Mouse (Mus musculus) liver, embryonic 13.5 days (tissue): ENCODE measurements around the gene Tmem190. TPM values are rescaled to one million over a fixed set of nuclear protein-coding genes. Genes with fewer than 3 reads are reported as not detected.

Experiments used
- ATAC-seq: fragments of 200-750 bp; cut with Nextera tagmentation; 2 replicates; pipeline ENCODE4 v1.8.0; 2017; ENCODE audit warnings: low read depth, mild to moderate bottlenecking, moderate number of reproducible peaks, moderate library complexity
- DNase-seq: peaks from one replicate; pipeline ENCODE4 v3.0.0; 2022
- H3K27ac ChIP-seq: fragments of 300-500 bp; sonication (generic); 2 replicates; pipeline ENCODE4 v1.5.1; 2015; ENCODE audit warnings: moderate library complexity, mild to moderate bottlenecking, inconsistent platforms
- H3K27me3 ChIP-seq: fragments of 300-500 bp; sonication (generic); 2 replicates; pipeline ENCODE4 v1.6.1; 2015; ENCODE audit warnings: mild to moderate bottlenecking, inconsistent platforms
- H3K36me3 ChIP-seq: fragments of 300-500 bp; sonication (generic); 2 replicates; pipeline ENCODE4 v1.6.1; 2015; ENCODE audit warnings: mild to moderate bottlenecking, inconsistent platforms
- H3K4me1 ChIP-seq: fragments of 300-500 bp; sonication (generic); replicated peaks from 2 replicates; pipeline ENCODE4 v1.6.1; 2015; ENCODE audit warnings: inconsistent platforms
- H3K4me2 ChIP-seq: fragments of 300-500 bp; sonication (generic); 2 replicates; pipeline ENCODE4 v1.6.1; 2015; ENCODE audit warnings: inconsistent platforms, mild to moderate bottlenecking, moderate library complexity
- H3K4me3 ChIP-seq: fragments of 300-500 bp; sonication (generic); replicated peaks from 2 replicates; pipeline ENCODE4 v1.5.1; 2015; ENCODE audit warnings: mild to moderate bottlenecking, inconsistent platforms
- H3K9ac ChIP-seq: fragments of 300-500 bp; sonication (generic); 2 replicates; pipeline ENCODE4 v1.6.1; 2015; ENCODE audit warnings: mild to moderate bottlenecking, inconsistent platforms
- H3K9me3 ChIP-seq: fragments of 300-500 bp; sonication (generic); replicated peaks from 2 replicates; pipeline ENCODE4 v1.6.1; 2016; ENCODE audit warnings: inconsistent platforms
- whole genome bisulfite sequencing: fragments of 180-500 bp; shearing (Covaris S2); methylation state at CpG from one replicate; pipeline ENCODE4 v1.1.7; 2015; ENCODE audit not compliant: insufficient replicate concordance; 5-methylcytosine and 5-hydroxymethylcytosine counted together
- polyA plus RNA-seq: library from polyadenylated mRNA; unstranded; fragments of >200 nt; fragmentation: Nextera tagmentation; extraction: Ambion mirVana; gene quantifications from 2 replicates; pipeline ENCODE4 v1.2.1, GENCODE M21; 2015

Gene Tmem190
- polyA plus RNA-seq, 1 experiment from 2014 or later, result 0.44 TPM

- no peak overlapping the region for H3K4me2 ChIP-seq
- no peaks in the 10 kb centered on the region for H3K4me1 ChIP-seq
- no peaks in the 10 kb centered on the region; the same call in 1 of the 2 replicates for H3K27me3 ChIP-seq
- H3K9ac ChIP-seq, result no peak overlapping the region
- no peak overlapping the region for H3K4me3 ChIP-seq
- DNase-seq (no peak), ATAC-seq (no peak)
- WGBS, result 70% methylated on average over 4 of the region's 4 CpGs
- H3K9me3 ChIP-seq, result no peaks in the 10 kb centered on the region
- no peaks in the 10 kb centered on the region for H3K36me3 ChIP-seq
- H3K27ac ChIP-seq, result no peak overlapping the region
These were observed 39.0 kb downstream of the Tmem190 start for GRCm38 (mm10) chr7:4821690-4822089.

DNA sequence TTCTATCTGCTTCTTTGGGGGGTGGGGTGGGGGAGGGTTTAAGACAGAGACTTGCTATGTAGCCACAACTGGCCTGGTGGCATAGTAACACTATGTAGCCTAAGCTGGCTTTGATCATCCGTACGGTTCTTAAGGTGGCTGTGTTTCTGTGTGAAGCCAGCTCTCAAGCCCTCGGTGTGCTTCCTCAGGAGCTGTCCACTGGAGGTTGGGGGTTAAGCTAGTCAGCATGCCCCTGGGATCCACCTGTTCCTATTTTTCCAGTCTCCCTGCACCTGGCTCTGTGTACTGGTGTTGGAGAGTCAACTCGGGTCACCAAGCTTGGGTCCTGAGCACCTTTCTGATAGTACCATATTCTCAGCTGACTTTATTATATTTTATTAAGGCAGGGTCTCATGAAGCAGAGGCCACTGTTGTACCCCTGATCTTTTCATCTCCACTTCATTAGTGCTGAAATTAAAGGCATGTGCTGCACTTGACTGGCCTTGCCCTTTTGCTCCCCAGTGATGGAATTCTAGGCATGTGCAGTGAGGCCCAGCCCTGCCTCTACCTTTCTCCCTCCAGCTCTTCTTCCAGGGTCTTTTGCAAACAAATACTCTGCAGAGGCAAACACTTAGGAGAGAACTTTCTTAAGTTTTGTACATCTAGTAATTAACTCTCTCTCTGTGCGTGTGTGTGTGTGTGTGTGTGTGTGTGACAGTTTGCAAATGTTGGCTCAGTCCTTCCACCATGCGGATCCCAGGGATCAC, 39.6 kb downstream of the Tmem190 start:
- Histone ChIP-seq H3K36me3 (no peaks in the 10 kb centered on the region), H3K4me1 (no peaks in the 10 kb centered on the region), H3K4me2 (no peak overlapping the region), H3K9ac (0 out of 2 replicates have a peak overlapping the region, but pooled peaks have one; percentile 9), H3K27me3 (no peaks in the 10 kb centered on the region; the same call in 1 of the 2 replicates), H3K4me3 (no peak overlapping the region), H3K27ac (0 out of 2 replicates have a peak overlapping the region, but pooled peaks have one; percentile 18), H3K9me3 (no peaks in the 10 kb centered on the region)
- no peak for DNase-seq
- ATAC-seq, result no peak
- WGBS, result 61% methylated on average over 6 of the region's 6 CpGs

GRCm38 (mm10) chr7:4825365-4825764, 42.6 kb downstream of the Tmem190 start:
- H3K36me3 ChIP-seq, result no peaks in the 10 kb centered on the region
- 31% methylated on average over 4 of the region's 4 CpGs for WGBS
- no peak overlapping the region for H3K4me3 ChIP-seq
- no peak overlapping the region for H3K27ac ChIP-seq
- H3K4me2 ChIP-seq, result no peak overlapping the region
- H3K9me3 ChIP-seq, result no peaks in the 10 kb centered on the region
- no peak for DNase-seq
- H3K9ac ChIP-seq, result no peak overlapping the region
- H3K4me1 ChIP-seq, result no peaks in the 10 kb centered on the region
- H3K27me3 ChIP-seq, result peaks cover 14% of the 10 kb centered on the region
- ATAC-seq, result no peak

DNA sequence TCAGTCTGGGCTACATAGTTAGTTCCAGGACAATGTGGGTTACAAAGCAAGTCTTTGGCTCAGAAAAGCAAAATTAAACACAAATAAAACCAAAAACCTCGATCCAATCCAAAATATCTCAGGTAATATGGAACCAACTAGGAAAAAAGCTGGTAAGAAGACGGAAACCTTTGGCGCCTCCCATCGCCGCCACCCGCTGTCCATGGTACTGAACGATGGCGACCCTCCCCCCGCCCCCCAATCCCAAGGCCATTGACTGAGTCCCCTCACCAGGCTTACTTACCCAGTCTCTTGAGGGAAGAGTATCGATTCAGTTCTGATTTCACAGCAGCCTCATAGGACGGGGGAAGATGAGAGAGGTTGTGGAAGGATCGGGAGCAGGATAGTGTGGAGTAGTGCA, 47.7 kb downstream of the Tmem190 start:
- Histone ChIP-seq H3K36me3 (no peaks in the 10 kb centered on the region), H3K9ac (no peak overlapping the region), H3K4me2 (no peak overlapping the region), H3K27me3 (peaks cover 55% of the 10 kb centered on the region), H3K4me1 (no peaks in the 10 kb centered on the region), H3K9me3 (no peaks in the 10 kb centered on the region), H3K27ac (no peak overlapping the region), H3K4me3 (no peak overlapping the region)
- 7% methylated on average over 12 of the region's 12 CpGs for WGBS
- ATAC-seq (no peak), DNase-seq (no peak)

Other genes with a start within 250 kb of the Tmem190 start
- gene Syt5, start 235.4 kb upstream of the Tmem190 start, polyA plus RNA-seq, result 0.39 and 0.46 TPM in 2 replicates
- gene Ptprh, start 178.9 kb upstream of the Tmem190 start, polyA plus RNA-seq, result not detected in 2 replicates
- 22.6 and 25.1 TPM in 2 replicates for gene Tmem86b, start 151.5 kb upstream of the Tmem190 start, polyA plus RNA-seq
- gene Ppp6r1, start 123.9 kb upstream of the Tmem190 start, polyA plus RNA-seq, result 5.7 and 7.1 TPM in 2 replicates
- gene Hspbp1, start 97.9 kb upstream of the Tmem190 start, polyA plus RNA-seq, result 77.8 and 83.4 TPM in 2 replicates
- gene Brsk1, start 92.3 kb upstream of the Tmem190 start, polyA plus RNA-seq, result 0.08 and 0.10 TPM in 2 replicates
- 0.09 and 0.15 TPM in 2 replicates for gene Tmem150b, start 57.7 kb upstream of the Tmem190 start, polyA plus RNA-seq
- gene Kmt5c, start 42.8 kb upstream of the Tmem190 start, polyA plus RNA-seq, result 61.6 and 63.9 TPM in 2 replicates
- 98.6 and 105 TPM in 2 replicates for gene Cox6b2, start 29.8 kb upstream of the Tmem190 start, polyA plus RNA-seq
- not detected in 2 replicates for gene Fam71e2, start 11.6 kb upstream of the Tmem190 start, polyA plus RNA-seq
- gene Il11, start 78 bp upstream of the Tmem190 start, polyA plus RNA-seq, result 0.05 TPM in 1 of 2 replicates, not detected in the other
- 13.7 and 14.6 TPM in 2 replicates for gene Tmem238, start 6.7 kb downstream of the Tmem190 start, polyA plus RNA-seq
- gene Rpl28, start 9.9 kb downstream of the Tmem190 start, polyA plus RNA-seq, result 242 and 279 TPM in 2 replicates
- 282 and 292 TPM in 2 replicates for gene Ube2s, start 29.7 kb downstream of the Tmem190 start, polyA plus RNA-seq
- gene Shisa7, start 61.8 kb downstream of the Tmem190 start, polyA plus RNA-seq, result not detected in 2 replicates
- 3.1 and 3.8 TPM in 2 replicates for gene Isoc2b, start 87.3 kb downstream of the Tmem190 start, polyA plus RNA-seq
- 0.45 and 0.52 TPM in 2 replicates for gene Isoc2a, start 94.2 kb downstream of the Tmem190 start, polyA plus RNA-seq
- gene Gm36210, start 123.6 kb downstream of the Tmem190 start, polyA plus RNA-seq, result 0.07 TPM in 1 of 2 replicates, not detected in the other
- 1.4 and 1.6 TPM in 2 replicates for gene Zfp628, start 132.3 kb downstream of the Tmem190 start, polyA plus RNA-seq
- 0.57 and 0.67 TPM in 2 replicates for gene Nat14, start 139.1 kb downstream of the Tmem190 start, polyA plus RNA-seq
- gene Ssc5d, start 142.8 kb downstream of the Tmem190 start, polyA plus RNA-seq, result 0.03 and 0.09 TPM in 2 replicates
- gene Sbk2, start 181.5 kb downstream of the Tmem190 start, polyA plus RNA-seq, result not detected in 2 replicates
- gene Sbk3, start 188.2 kb downstream of the Tmem190 start, polyA plus RNA-seq, result not detected in 2 replicates
- gene Zfp579, start 213.2 kb downstream of the Tmem190 start, polyA plus RNA-seq, result 4.0 TPM in 2 replicates
- 9.8 and 10.0 TPM in 2 replicates for gene Zfp524, start 231.5 kb downstream of the Tmem190 start, polyA plus RNA-seq
- gene Fiz1, start 231.8 kb downstream of the Tmem190 start, polyA plus RNA-seq, result 15.8 and 18.7 TPM in 2 replicates
- 1.1 and 1.5 TPM in 2 replicates for gene Gm44973, start 232.6 kb downstream of the Tmem190 start, polyA plus RNA-seq
- 1.4 TPM in 2 replicates for gene Zfp865, start 237.4 kb downstream of the Tmem190 start, polyA plus RNA-seq
- 0.84 and 1.4 TPM in 2 replicates for gene Ccdc106, start 237.6 kb downstream of the Tmem190 start, polyA plus RNA-seq